Mouse (Mus musculus): ENCODE measurements around the gene Ankrd37.

DNA sequence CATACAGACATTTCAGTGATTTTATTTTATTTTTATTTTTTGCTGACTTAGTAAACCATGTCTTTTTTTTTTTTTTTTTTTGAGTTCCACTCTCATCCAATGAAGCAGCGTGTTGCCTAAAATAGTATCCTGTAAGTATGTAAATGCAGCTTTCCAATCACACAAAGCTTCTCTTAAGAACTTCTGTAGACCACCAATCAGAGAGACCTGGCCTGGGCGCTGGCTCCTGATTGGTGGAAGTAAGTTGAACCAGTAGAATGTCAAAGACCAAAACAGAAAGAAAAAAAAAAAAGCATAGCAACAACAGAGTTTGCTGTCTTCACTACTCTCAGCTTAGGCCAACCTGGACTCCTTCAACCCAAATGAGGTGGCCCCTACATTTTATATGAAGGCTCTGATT, 4.8 kb upstream of the Ankrd37 start:
- TF ChIP-seq POLR2A (IDR thresholded peaks at IDR 0.05; ENCODE audit: insufficient read length, low read depth) (no peak), CEBPB (IDR thresholded peaks at IDR 0.05; ENCODE audit: insufficient read depth, poor library complexity, severe bottlenecking) (no peak)

Measured in myocyte (in vitro differentiated cells).